Mouse (Mus musculus) liver, embryonic 15.5 days (tissue): ENCODE results near the gene Acat3. TPM values are rescaled to one million over a fixed set of nuclear protein-coding genes. Genes with fewer than 3 reads are reported as not detected.

Source experiments
- ATAC-seq: fragments of 200-750 bp; cut with Nextera tagmentation; 2 replicates; pipeline ENCODE4 v1.8.0; 2017; ENCODE audit warnings: moderate number of reproducible peaks, mild to moderate bottlenecking, moderate library complexity; ENCODE audit not compliant: insufficient read depth
- H3K27ac ChIP-seq: fragments of 300-500 bp; sonication (generic); replicated peaks from 2 replicates; pipeline ENCODE4 v1.5.1; 2015; ENCODE audit warnings: mild to moderate bottlenecking, inconsistent platforms
- H3K27me3 ChIP-seq: fragments of 300-500 bp; sonication (generic); 2 replicates; pipeline ENCODE4 v1.6.1; 2015; ENCODE audit warnings: mild to moderate bottlenecking, inconsistent platforms
- H3K36me3 ChIP-seq: fragments of 300-500 bp; sonication (generic); replicated peaks from 2 replicates; pipeline ENCODE4 v1.6.1; 2015; ENCODE audit warnings: moderate library complexity, mild to moderate bottlenecking, inconsistent platforms
- H3K4me1 ChIP-seq: fragments of 300-500 bp; sonication (generic); replicated peaks from 2 replicates; pipeline ENCODE4 v1.6.1; 2015; ENCODE audit warnings: inconsistent platforms
- H3K4me2 ChIP-seq: fragments of 300-500 bp; sonication (generic); 2 replicates; pipeline ENCODE4 v1.6.1; 2015; ENCODE audit warnings: moderate library complexity, mild to moderate bottlenecking, inconsistent platforms
- H3K4me3 ChIP-seq: fragments of 300-500 bp; sonication (generic); replicated peaks from 2 replicates; pipeline ENCODE4 v1.5.1; 2015; ENCODE audit warnings: mild to moderate bottlenecking, inconsistent platforms
- H3K9ac ChIP-seq: fragments of 300-500 bp; sonication (generic); 2 replicates; pipeline ENCODE4 v1.6.1; 2015; ENCODE audit warnings: moderate library complexity, mild to moderate bottlenecking, inconsistent platforms
- H3K9me3 ChIP-seq: fragments of 300-500 bp; sonication (generic); replicated peaks from 2 replicates; pipeline ENCODE4 v1.6.1; 2016; ENCODE audit warnings: inconsistent platforms
- WGBS: fragments of 180-500 bp; shearing (Covaris S2); methylation state at CpG from one replicate; pipeline ENCODE4 v1.1.7; 2015; ENCODE audit warnings: mixed read lengths; ENCODE audit not compliant: insufficient replicate concordance; 5-methylcytosine and 5-hydroxymethylcytosine counted together
- polyA plus RNA-seq: library from polyadenylated mRNA; unstranded; fragments of >200 nt; fragmentation: Nextera tagmentation; extraction: Ambion mirVana; gene quantifications from 2 replicates; pipeline ENCODE4 v1.2.1, GENCODE M21; 2015

The Acat3 gene
- polyA plus RNA-seq, 1 experiment from 2014 or later, result 10.0 TPM

DNA sequence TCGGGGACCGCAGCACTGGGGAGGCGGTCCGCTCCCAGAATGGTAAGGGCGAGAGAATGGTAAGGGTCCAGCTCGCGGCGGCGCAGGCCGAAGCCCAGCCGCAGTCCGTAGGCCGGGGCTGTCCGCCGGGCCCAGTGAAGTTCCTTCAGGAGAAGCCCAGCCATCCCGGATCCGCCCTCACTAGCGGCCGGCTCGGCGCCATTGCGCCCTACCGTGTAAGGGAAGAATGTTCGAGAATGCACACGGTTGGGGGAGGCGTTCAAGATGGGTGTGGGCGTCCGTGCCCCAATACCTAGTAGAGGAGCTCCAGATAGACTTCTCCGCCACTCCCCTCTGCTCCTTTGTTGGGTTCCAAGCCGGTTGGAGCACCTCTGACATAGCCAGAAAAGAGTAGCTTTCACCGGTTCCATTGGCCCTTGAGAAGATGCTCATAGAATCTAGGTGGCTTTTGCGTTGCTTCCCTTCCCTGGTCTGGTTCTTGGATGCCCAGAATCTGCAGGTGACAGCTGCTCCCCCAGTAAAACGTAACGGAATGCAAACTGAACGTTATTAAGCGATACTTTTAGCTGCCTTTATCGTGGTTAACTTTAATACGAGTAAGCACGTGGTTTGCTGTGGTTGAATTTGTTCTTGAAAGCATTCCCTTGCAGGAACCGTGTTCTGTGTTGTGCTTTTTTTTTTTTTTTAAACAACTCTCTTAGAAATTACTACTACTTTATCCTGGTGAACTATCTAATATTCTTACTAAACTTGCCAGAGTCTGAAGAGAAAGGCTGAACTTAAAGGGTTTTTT, 23.6 kb downstream of the Acat3 start:
- peak; percentile 65 for ATAC-seq
- peak overlapping the region; percentile 98 for H3K4me3 ChIP-seq
- H3K9ac ChIP-seq, result peak overlapping the region; percentile 97
- peak overlapping the region; percentile 76 for H3K4me2 ChIP-seq
- H3K36me3 ChIP-seq, result peaks cover 62% of the 10 kb centered on the region
- WGBS, result under 1% methylated on average over 40 of the region's 40 CpGs
- peaks cover 25% of the 10 kb centered on the region for H3K4me1 ChIP-seq
- H3K9me3 ChIP-seq, result no peaks in the 10 kb centered on the region
- no peaks in the 10 kb centered on the region for H3K27me3 ChIP-seq
- peak overlapping the region; percentile 93 for H3K27ac ChIP-seq

DNA sequence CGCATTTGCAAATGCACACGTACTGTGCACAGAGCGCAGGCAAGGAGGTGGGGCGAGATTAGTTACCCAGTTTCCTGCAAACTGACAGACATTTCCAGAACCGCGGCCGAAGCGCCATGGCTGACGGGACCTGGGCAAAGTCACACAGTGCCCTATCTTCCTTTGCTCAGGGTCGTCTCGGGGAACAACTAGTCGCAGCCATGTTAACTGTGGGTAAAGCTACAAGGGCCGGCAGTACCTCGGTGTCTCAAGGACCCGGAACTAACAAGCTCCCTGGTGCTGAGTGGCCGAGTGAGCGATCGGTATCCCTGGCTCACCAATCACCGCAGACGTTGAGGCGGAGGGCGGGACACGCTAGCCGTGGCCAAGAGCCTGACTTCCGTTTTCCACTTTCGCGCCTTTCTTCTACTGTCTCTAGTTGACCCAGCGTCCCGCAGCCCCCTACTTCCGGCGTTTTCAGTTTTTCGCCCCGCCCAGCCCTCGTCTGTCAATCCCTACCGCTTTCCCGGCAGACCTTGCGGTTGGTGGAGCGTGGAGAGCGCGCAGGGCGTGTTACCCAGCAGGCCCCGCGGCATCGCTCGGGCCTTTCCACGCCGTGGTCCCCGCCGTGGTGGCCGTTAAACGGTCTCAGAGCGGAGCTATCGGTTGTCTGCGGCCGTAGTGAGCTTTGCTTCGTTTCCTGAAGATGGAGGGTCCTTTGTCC, 24.4 kb downstream of the Acat3 start, which contains the start of gene Mrpl18:
Gene Mrpl18 (minus strand): TSS at position 465 of the 703 bp plus-strand sequence.
- ATAC-seq, result peak; percentile 98
- no peaks in the 10 kb centered on the region for H3K9me3 ChIP-seq
- H3K9ac ChIP-seq, result peak within 1 kb of the TSS; percentile 97
- peaks cover 25% of the 10 kb centered on the region for H3K4me1 ChIP-seq
- H3K4me2 ChIP-seq, result peak within 1 kb of the TSS; percentile 76
- H3K36me3 ChIP-seq, result peaks cover 63% of the 10 kb centered on the region
- peak within 1 kb of the TSS; percentile 98 for H3K4me3 ChIP-seq
- no peaks in the 10 kb centered on the region for H3K27me3 ChIP-seq
- under 1% methylated on average over 56 of the region's 56 CpGs for WGBS
- peak within 1 kb of the TSS; percentile 93 for H3K27ac ChIP-seq

DNA sequence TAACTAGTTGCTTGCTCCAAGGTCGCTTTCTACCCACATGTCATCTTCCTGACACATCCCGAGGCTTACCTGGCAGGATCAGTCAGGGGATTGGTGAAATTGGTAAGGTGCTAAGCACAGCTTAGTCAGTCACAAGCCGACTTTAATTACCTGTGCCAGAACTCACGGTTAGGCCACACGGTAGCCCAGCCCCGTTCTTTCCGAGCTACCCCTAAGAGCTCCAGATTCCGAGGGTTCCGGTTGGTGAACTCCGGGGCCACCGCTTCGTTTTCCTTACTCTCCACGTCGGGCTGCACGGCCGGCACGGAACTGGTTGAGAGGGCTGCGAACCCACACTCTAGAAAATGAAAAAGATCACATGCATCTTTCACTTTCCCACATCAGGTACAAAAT, 24.9 kb downstream of the Acat3 start, which contains the start of gene Tcp1:
Gene Tcp1 (plus strand): TSS at position 214 of the 393 bp plus-strand sequence.
- Histone ChIP-seq H3K36me3 (peaks cover 63% of the 10 kb centered on the region), H3K4me1 (peaks cover 25% of the 10 kb centered on the region), H3K27me3 (no peaks in the 10 kb centered on the region), H3K9me3 (no peaks in the 10 kb centered on the region), H3K9ac (peak within 1 kb of the TSS; percentile 97), H3K4me2 (peak within 1 kb of the TSS; percentile 76), H3K4me3 (peak within 1 kb of the TSS; percentile 98), H3K27ac (peak within 1 kb of the TSS; percentile 93)
- WGBS, result under 1% methylated on average over 18 of the region's 18 CpGs
- no peak for ATAC-seq

DNA sequence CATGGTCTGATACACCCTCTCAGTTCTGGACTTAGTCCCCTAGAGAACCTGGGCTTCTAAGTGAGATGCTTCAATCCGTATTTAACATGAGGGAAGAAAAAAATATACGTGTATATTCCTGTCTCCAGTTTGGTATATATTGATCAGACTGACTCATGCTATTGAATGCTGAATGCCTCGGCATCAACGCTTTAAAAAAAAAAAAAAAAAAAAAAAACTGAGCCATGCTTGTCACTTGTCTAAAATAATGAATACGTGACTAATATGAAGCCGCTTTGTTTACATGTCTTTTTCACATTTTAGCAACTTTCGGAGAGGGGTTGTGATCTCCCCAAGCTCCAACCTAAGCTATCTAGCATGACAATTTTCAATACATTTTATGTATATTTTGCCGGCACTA, 30.0 kb downstream of the Acat3 start:
- no peak for ATAC-seq
- no peak overlapping the region for H3K27ac ChIP-seq
- no peak overlapping the region for H3K4me3 ChIP-seq
- H3K4me2 ChIP-seq, result no peak overlapping the region
- H3K36me3 ChIP-seq, result peaks cover 48% of the 10 kb centered on the region
- no peaks in the 10 kb centered on the region for H3K27me3 ChIP-seq
- H3K9ac ChIP-seq, result no peak overlapping the region
- H3K9me3 ChIP-seq, result no peaks in the 10 kb centered on the region
- peaks cover 12% of the 10 kb centered on the region for H3K4me1 ChIP-seq
- WGBS, result 75% methylated on average over 8 of the region's 8 CpGs

DNA sequence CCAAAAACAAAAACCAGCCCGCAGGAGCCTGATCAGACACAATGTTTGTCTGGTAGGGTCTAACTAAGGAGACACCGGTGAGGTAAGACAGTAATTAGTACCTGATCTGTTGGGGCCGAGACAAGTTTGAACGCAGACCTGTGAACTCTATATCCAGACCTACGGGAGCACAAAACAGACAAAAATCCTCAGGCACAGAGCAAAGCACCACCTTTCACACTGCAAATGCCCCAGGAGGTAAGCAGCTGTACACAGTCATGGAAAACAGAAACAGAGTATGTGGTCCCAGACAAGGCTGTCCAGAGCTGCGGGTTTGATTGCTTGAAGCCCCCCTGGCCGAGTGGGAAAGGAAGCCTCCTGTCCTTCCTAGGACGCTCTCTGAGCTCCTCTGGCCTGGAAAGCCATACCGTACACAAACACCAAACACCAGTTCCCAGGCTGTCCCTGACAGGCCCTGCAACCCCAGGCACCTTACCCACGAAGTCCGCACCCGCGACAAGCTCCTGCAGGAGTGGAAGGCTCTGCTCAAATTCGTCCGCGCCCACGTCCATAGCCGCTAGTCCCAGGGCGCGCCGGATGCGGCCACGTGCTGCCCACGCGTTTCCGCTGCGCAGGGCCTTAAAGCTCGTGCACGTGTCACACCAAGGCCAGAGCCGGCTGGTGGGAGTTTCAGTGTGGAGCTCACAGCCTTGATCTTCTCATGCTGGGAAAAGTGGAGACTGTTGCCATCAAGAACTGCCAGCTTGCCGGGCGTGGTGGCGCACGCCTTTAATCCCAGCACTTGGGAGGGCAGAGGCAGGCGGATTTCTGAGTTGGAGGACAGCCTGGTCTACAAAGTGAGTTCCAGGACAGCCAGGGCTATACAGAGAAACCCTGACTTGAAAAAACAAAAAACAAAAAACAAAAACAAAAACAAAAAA, 30.8 kb downstream of the Acat3 start, which contains the start of gene Pnldc1:
Gene Pnldc1 (minus strand): TSS at position 870 of the 920 bp plus-strand sequence.
- H3K9me3 ChIP-seq, result no peaks in the 10 kb centered on the region
- peaks cover 9% of the 10 kb centered on the region for H3K4me1 ChIP-seq
- H3K27me3 ChIP-seq, result no peaks in the 10 kb centered on the region
- 82% methylated on average over 35 of the region's 35 CpGs for WGBS
- H3K4me3 ChIP-seq, result no peak within 1 kb of the TSS
- H3K27ac ChIP-seq, result no peak within 1 kb of the TSS
- H3K4me2 ChIP-seq, result no peak within 1 kb of the TSS
- no peak within 1 kb of the TSS for H3K9ac ChIP-seq
- peaks cover 54% of the 10 kb centered on the region for H3K36me3 ChIP-seq
- ATAC-seq, result no peak

DNA sequence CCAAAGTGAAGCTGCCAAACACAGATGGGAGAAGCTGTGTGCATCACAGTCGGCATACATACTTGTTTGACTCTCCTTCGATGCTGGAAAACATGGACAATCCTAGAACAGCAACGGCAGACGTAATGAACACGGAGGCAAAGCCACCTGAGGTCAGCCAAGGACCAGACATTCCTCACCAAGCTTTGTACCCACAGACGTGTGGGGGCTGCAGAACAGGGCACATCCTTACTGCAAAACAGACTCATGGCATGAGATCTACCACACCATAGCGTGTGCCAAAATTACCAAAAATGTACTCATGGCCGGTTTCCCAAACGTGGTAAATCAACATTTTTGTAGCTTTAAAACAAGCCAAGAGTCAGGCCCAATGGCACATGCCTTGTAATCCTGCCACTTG, 34.0 kb downstream of the Acat3 start:
- Histone ChIP-seq H3K9ac (no peak overlapping the region), H3K4me2 (no peak overlapping the region), H3K36me3 (peaks cover 42% of the 10 kb centered on the region), H3K27ac (no peak overlapping the region), H3K4me1 (no peaks in the 10 kb centered on the region), H3K4me3 (no peak overlapping the region), H3K9me3 (no peaks in the 10 kb centered on the region), H3K27me3 (no peaks in the 10 kb centered on the region)
- no peak for ATAC-seq
- 80% methylated on average over 9 of the region's 9 CpGs for WGBS

DNA sequence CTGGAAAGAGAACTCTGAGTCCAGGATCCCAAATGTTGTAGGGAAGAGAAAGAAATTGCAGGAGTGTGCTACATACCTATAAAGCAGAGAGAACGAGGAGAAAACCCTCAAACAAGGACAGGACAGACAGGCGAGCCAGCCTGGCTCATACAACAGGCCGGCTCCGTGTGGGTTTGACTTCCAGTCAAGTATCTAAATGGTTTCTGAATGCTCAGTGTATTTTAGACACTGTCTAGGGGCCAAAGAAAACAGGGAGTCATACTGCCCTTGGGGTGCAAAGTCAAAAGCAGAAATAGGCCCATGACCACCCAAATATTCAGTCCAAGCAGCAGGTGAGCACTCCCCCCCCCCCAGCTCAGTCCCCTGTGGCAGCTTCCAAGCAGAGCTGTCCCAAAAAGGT, 34.6 kb downstream of the Acat3 start:
- Histone ChIP-seq H3K27ac (no peak overlapping the region), H3K9me3 (no peaks in the 10 kb centered on the region), H3K4me2 (no peak overlapping the region), H3K36me3 (peaks cover 36% of the 10 kb centered on the region), H3K9ac (no peak overlapping the region), H3K4me3 (no peak overlapping the region), H3K27me3 (no peaks in the 10 kb centered on the region), H3K4me1 (no peaks in the 10 kb centered on the region)
- no peak for ATAC-seq
- 84% methylated on average over 4 of the region's 4 CpGs for WGBS

DNA sequence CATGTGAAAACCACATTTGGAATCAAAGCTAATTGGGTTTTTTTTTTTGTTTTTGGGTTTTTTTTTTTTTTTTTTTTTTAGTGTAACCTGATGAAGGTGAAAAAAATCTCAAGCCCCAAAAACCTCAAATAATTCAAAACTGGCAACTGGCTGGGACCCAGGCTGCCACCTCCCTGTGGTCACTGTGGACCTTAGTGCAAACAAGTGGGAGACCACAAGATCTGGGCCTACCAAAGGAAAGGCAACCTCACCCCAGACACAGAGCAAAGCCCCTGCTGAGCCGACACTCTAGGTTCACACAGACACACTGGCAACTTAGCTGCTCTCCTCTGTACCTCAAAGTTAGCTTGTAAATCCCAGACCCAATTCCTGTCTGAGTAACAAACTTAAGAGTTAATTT, 36.1 kb downstream of the Acat3 start:
- ATAC-seq, result no peak
- H3K4me1 ChIP-seq, result no peaks in the 10 kb centered on the region
- WGBS, result 59% methylated on average over 1 of the region's 1 CpGs
- H3K4me2 ChIP-seq, result no peak overlapping the region
- no peaks in the 10 kb centered on the region for H3K27me3 ChIP-seq
- H3K4me3 ChIP-seq, result no peak overlapping the region
- H3K27ac ChIP-seq, result no peak overlapping the region
- peaks cover 36% of the 10 kb centered on the region for H3K36me3 ChIP-seq
- no peaks in the 10 kb centered on the region for H3K9me3 ChIP-seq
- H3K9ac ChIP-seq, result no peak overlapping the region

DNA sequence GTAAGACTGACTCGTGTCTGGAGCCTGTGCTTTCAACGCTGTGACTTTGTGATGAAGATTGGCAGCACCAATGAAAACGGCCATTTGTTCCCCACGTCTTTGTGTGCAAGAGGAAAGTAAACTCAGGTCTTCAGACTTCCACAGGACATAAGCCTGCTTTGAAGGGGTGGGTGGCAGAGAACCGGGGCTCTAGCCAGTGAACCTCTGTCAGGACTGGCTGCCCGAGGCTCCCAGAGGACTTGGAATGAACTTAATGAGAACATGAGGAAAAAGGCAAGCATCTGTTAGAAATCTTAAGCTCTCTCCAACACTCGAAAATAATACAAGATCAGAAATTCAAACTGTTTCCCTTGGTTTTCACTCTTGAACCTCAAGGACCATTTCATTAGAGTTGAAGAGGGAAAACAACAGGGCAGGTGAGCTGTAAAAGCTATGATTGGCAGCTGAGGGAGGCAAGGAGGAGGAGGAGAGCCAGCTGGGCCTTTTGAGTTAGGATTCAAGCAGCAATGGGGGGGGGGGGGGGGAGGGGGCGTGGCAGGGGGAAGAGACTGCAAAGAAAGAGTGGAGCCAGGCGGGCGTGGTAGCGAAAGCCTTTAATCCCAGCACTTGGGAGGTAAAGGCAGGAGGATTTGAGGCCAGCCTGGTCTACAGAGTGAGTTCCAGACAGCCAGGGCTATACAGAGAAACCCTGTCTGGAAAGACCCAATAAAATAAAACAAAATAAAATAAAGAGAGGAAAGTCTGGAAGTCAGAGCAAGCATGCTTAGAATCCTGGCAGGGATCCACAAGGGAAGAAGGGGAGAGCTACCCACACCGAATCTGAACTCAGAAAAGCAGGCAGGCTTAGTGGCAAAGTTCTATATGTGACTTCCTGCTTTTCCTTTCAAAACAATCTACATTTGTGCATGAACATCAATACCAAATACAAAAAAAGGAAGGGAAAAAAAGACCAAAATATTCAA, 36.7 kb downstream of the Acat3 start:
- 68% methylated on average over 12 of the region's 12 CpGs for WGBS
- Histone ChIP-seq H3K4me3 (no peak overlapping the region), H3K4me1 (no peaks in the 10 kb centered on the region), H3K9me3 (no peaks in the 10 kb centered on the region), H3K4me2 (no peak overlapping the region), H3K27ac (no peak overlapping the region), H3K9ac (no peak overlapping the region), H3K27me3 (no peaks in the 10 kb centered on the region), H3K36me3 (peaks cover 36% of the 10 kb centered on the region)
- no peak for ATAC-seq

DNA sequence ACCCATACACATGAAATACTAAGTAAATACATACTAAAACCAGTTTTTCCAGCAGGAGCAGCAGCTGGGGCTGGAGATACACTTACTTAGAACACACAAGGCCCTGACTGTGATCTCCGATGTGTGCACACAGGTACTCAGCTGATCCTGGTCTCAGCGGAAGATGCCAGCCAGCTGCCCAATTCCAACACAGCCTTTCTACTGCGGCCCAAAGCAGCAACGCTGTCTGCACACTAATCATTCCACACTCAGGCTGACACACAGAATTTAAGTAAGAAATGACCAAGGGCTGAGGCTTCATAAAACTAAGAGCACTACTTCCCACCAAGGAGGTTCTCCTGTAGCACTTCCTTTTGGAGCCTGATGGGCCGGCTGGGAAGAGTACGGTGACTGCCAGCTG, 38.1 kb downstream of the Acat3 start:
- no peaks in the 10 kb centered on the region for H3K27me3 ChIP-seq
- WGBS, result 89% methylated on average over 6 of the region's 6 CpGs
- peaks cover 36% of the 10 kb centered on the region for H3K36me3 ChIP-seq
- H3K4me3 ChIP-seq, result no peak overlapping the region
- no peak for ATAC-seq
- H3K27ac ChIP-seq, result no peak overlapping the region
- H3K9me3 ChIP-seq, result no peaks in the 10 kb centered on the region
- H3K9ac ChIP-seq, result no peak overlapping the region
- no peak overlapping the region for H3K4me2 ChIP-seq
- no peaks in the 10 kb centered on the region for H3K4me1 ChIP-seq
